Mouse (Mus musculus) heart, adult 2 months (tissue): ENCODE measurements around the gene Mpp3. TPM values are rescaled to one million over a fixed set of nuclear protein-coding genes. Genes with fewer than 3 reads are reported as not detected.

Experiments
- DNase-seq, 2 experiments: peaks; one replicate each; pipeline ENCODE4 v3.0.0; 2021
- H3K27ac ChIP-seq: fragments of 200-600 bp; 2 replicates; pipeline ENCODE4 v1.8.1; 2022
- H3K27me3 ChIP-seq: fragments of 200-500 bp; 2 replicates; pipeline ENCODE4 v1.6.1; 2012; ENCODE audit warnings: mild to moderate bottlenecking, low read length, inconsistent platforms, mixed read lengths; ENCODE audit not compliant: control insufficient read depth, insufficient read depth
- H3K36me3 ChIP-seq: fragments of 200-500 bp; 2 replicates; pipeline ENCODE4 v1.6.1; 2012; ENCODE audit warnings: low read length, inconsistent platforms; ENCODE audit not compliant: control insufficient read depth, insufficient read depth
- H3K4me1 ChIP-seq: fragments of 200-500 bp; 2 replicates; pipeline ENCODE4 v1.6.1; 2011; ENCODE audit warnings: low read length; ENCODE audit not compliant: control insufficient read depth, insufficient read depth
- H3K4me3 ChIP-seq: fragments of 200-600 bp; 2 replicates; pipeline ENCODE4 v1.8.1; 2022
- H3K79me2 ChIP-seq: fragments of 200-500 bp; replicated peaks from 2 replicates; pipeline ENCODE4 v1.6.1; 2012; ENCODE audit warnings: mild to moderate bottlenecking, inconsistent platforms, low read length, moderate library complexity, mixed read lengths; ENCODE audit not compliant: control insufficient read depth, insufficient read depth
- H3K9ac ChIP-seq: fragments of 200-500 bp; 2 replicates; pipeline ENCODE4 v1.6.1; 2012; ENCODE audit warnings: low read depth, mild to moderate bottlenecking, control low read depth, inconsistent platforms, low read length, mixed read lengths
- CTCF ChIP-seq: fragments of 200-600 bp; IDR thresholded peaks from 2 replicates; pipeline ENCODE4 v1.8.1; 2022; ENCODE audit warnings: antibody characterized with exemption, mild to moderate bottlenecking, moderate library complexity
- EP300 ChIP-seq: fragments of 200-500 bp; IDR thresholded peaks from 2 replicates; pipeline ENCODE4 v1.6.1; 2011; ENCODE audit warnings: low read depth, low read length, control low read depth; ENCODE audit not compliant: insufficient read depth
- POLR2A ChIP-seq: fragments of 200-500 bp; IDR thresholded peaks from 2 replicates; pipeline ENCODE4 v1.6.1; 2011; ENCODE audit warnings: mild to moderate bottlenecking, low read depth, low read length, control low read depth; ENCODE audit not compliant: insufficient read depth
- WGBS: fragments of 180-500 bp; shearing (Covaris S2); methylation state at CpG from one replicate; pipeline ENCODE4 v1.1.7; 2018; 5-methylcytosine and 5-hydroxymethylcytosine counted together
- intact Hi-C: fragments of 180-260 bp; cut with DNase I; formaldehyde crosslinking; loops from one replicate; pipeline ENCODE4 v1.15.1; 2025
- polyA plus RNA-seq: library from polyadenylated mRNA; depleted of rRNA; stranded (reverse); fragments of >200 nt; gene quantifications from 2 replicates; pipeline ENCODE4 v1.2.3, GENCODE M21; 2012
- total RNA-seq, 2 experiments: library from RNA; stranded (reverse); gene quantifications; 2 replicates each; pipeline ENCODE4 v1.2.3; 2021

The Mpp3 gene
- total and polyA plus RNA-seq, 3 experiments = 1.4 to 4.5 (median 1.5) TPM

- Histone ChIP-seq H3K4me1 (no peaks in the 10 kb centered on the region), H3K4me3 (no peak overlapping the region), H3K79me2 (no peaks in the 10 kb centered on the region), H3K27me3 (no peaks in the 10 kb centered on the region), H3K36me3 (no peaks in the 10 kb centered on the region), H3K9ac (no peak overlapping the region), H3K27ac (no peak overlapping the region)
- DNase-seq = no peak
- intact Hi-C loops = no loop called here
- no peak for TF ChIP-seq CTCF
- TF ChIP-seq POLR2A = no peak
- no peak for TF ChIP-seq EP300
- WGBS = 69% methylated on average over 9 of the region's 9 CpGs
Observed at GRCm38 (mm10) chr11:102019736-102020135, 8.5 kb downstream of the Mpp3 start.

DNA sequence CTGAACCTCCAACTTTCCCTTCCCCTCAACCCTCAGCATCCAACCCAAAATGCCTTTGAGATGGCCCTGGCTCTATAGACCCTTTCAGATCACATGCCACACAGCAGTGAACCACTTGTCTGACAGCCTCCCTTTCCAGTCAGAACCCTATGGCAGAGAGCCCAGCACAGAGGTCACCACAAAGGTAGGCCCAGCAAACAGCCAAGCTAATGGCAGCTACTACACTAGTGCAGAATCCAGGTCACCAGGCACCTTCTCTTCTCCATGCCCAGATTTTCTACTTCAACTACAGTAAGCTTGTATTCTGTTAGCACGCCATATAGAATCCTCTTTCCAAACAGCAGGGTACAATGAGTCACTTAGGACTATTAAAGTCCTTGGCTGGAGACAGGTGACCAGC is 12.1 kb downstream of the Mpp3 start:
- DNase-seq = peak; percentile 58 to 68
- no peak overlapping the region for H3K4me3 ChIP-seq
- H3K36me3 ChIP-seq = no peaks in the 10 kb centered on the region
- intact Hi-C loops = no loop called here
- no peaks in the 10 kb centered on the region for H3K79me2 ChIP-seq
- no peaks in the 10 kb centered on the region for H3K27me3 ChIP-seq
- 61% methylated on average over 1 of the region's 1 CpGs for WGBS
- H3K4me1 ChIP-seq = no peaks in the 10 kb centered on the region
- H3K9ac ChIP-seq = no peak overlapping the region
- TF ChIP-seq CTCF (no peak), POLR2A (no peak), EP300 (0 out of 2 replicates have a peak, but pooled peaks have one; percentile 10)
- H3K27ac ChIP-seq = peak overlapping the region; percentile 73

DNA sequence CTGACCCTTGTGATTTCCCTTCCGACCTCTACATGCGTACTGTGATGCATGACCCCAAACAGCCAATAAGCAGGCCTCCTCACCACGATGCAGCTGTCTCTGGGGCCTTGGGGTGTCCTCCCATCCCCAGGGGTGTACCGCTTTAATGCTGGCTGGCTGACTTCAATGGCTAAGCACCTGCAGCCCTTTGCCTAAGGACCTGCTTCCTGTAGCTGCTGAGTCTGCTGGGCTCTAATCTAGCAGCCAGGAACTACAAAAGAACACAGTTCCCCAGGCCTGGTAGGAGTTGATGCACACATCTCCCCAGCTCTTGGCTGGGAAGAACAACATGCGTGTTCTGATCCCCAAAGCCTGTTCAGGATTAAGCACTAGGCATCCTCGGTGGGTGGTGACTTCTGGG is 12.8 kb downstream of the Mpp3 start:
- no peak for TF ChIP-seq CTCF
- TF ChIP-seq POLR2A = no peak
- TF ChIP-seq EP300 = no peak
- WGBS = 87% methylated on average over 6 of the region's 6 CpGs
- no peak overlapping the region for H3K4me3 ChIP-seq

GRCm38 (mm10) chr11:102013201-102013600 is 15.1 kb downstream of the Mpp3 start:
- H3K4me3 ChIP-seq = no peak overlapping the region
- no peak overlapping the region for H3K27ac ChIP-seq
- no peaks in the 10 kb centered on the region for H3K36me3 ChIP-seq
- no peaks in the 10 kb centered on the region for H3K27me3 ChIP-seq
- H3K9ac ChIP-seq = no peak overlapping the region
- no peaks in the 10 kb centered on the region for H3K79me2 ChIP-seq
- intact Hi-C loops = no loop called here
- 81% methylated on average over 8 of the region's 8 CpGs for WGBS
- H3K4me1 ChIP-seq = peaks cover 3% of the 10 kb centered on the region; the same call in 1 of the 2 replicates
- TF ChIP-seq POLR2A (no peak), EP300 (no peak), CTCF (no peak)
- DNase-seq = no peak

More for the DNA sequence above, 12.8 kb downstream of the Mpp3 start:
- Histone ChIP-seq H3K27me3 (no peaks in the 10 kb centered on the region), H3K27ac (peak overlapping the region; percentile 73; the same call in 1 of the 2 replicates), H3K4me1 (peaks cover 2% of the 10 kb centered on the region; the same call in 1 of the 2 replicates), H3K9ac (no peak overlapping the region), H3K79me2 (no peaks in the 10 kb centered on the region), H3K36me3 (no peaks in the 10 kb centered on the region)
- intact Hi-C loops = no loop called here
- DNase-seq = no peak

GRCm38 (mm10) chr11:102011510-102011909 is 16.8 kb downstream of the Mpp3 start:
- intact Hi-C loops = no loop called here
- WGBS = 83% methylated on average over 8 of the region's 8 CpGs
- TF ChIP-seq POLR2A (no peak), EP300 (no peak), CTCF (no peak)
- no peaks in the 10 kb centered on the region for H3K36me3 ChIP-seq
- H3K9ac ChIP-seq = no peak overlapping the region
- H3K27ac ChIP-seq = no peak overlapping the region
- no peak overlapping the region for H3K4me3 ChIP-seq
- no peaks in the 10 kb centered on the region for H3K79me2 ChIP-seq
- no peak for DNase-seq
- H3K4me1 ChIP-seq = peaks cover 3% of the 10 kb centered on the region; the same call in 1 of the 2 replicates
- H3K27me3 ChIP-seq = no peaks in the 10 kb centered on the region

- intact Hi-C loops = no loop called here
- Histone ChIP-seq H3K27ac (peak overlapping the region; percentile 12; the same call in 1 of the 2 replicates), H3K4me3 (no peak overlapping the region), H3K4me1 (peaks cover 3% of the 10 kb centered on the region; the same call in 1 of the 2 replicates), H3K27me3 (no peaks in the 10 kb centered on the region), H3K79me2 (no peaks in the 10 kb centered on the region), H3K9ac (no peak overlapping the region), H3K36me3 (no peaks in the 10 kb centered on the region)
- TF ChIP-seq EP300 (peak; percentile 49; the same call in 1 of the 2 replicates), CTCF (no peak)
- 58% methylated on average over 13 of the region's 13 CpGs for WGBS
- no peak for DNase-seq
Observed at GRCm38 (mm10) chr11:102010140-102010539, 18.1 kb downstream of the Mpp3 start.
